Mouse (Mus musculus): Measurements from ENCODE around the gene Lamb3. TPM values are rescaled to one million over a fixed set of nuclear protein-coding genes. Genes with fewer than 3 reads are reported as not detected.
A peak's percentile ranks its signal among the peaks of the same experiment; 100 is the strongest.

Lamb3 gene
- polyA plus RNA-seq, 1 experiment from 2014 or later = 34.9 TPM

- H3K27me3 ChIP-seq (ENCODE audit: control insufficient read depth, insufficient read depth, low read length) = no peaks in the 10 kb centered on the region
- 45% methylated on average over 2 of the region's 2 CpGs for WGBS
- ATAC-seq (ENCODE audit: low FRiP score, low TSS enrichment) (peak; percentile 57; the same call in 1 of the 2 replicates), DNase-seq (ENCODE audit: low spot score) (peak; percentile 61)
- H3K4me1 ChIP-seq (replicated peaks; ENCODE audit: control insufficient read depth, insufficient read depth) = no peaks in the 10 kb centered on the region
- TF ChIP-seq CTCF (IDR thresholded peaks at IDR 0.05; ENCODE audit: low read depth) (peak; percentile 91), EP300 (optimal IDR thresholded peaks at IDR 0.05) (no peak)
- H3K4me3 ChIP-seq (ENCODE audit: low read depth, low read length) = no peak overlapping the region
- H3K4me2 ChIP-seq (replicated peaks; ENCODE audit: low read depth) = no peak overlapping the region
- H3K9ac ChIP-seq (ENCODE audit: low read length) = no peak overlapping the region
- no peak overlapping the region for H3K27ac ChIP-seq (replicated peaks)
- no peaks in the 10 kb centered on the region for H3K9me3 ChIP-seq (ENCODE audit: control insufficient read depth, low read length)
- no peaks in the 10 kb centered on the region for H3K36me3 ChIP-seq (ENCODE audit: control insufficient read depth, insufficient read depth, low read length)
Measured at GRCm38 (mm10) chr1:193208178-193208577, 679 bp downstream of the Lamb3 start.

GRCm38 (mm10) chr1:193211371-193211770 lies 3.9 kb downstream of the Lamb3 start:
- H3K27ac ChIP-seq (replicated peaks) = no peak overlapping the region
- no peak overlapping the region for H3K4me2 ChIP-seq (replicated peaks; ENCODE audit: low read depth)
- TF ChIP-seq EP300 (optimal IDR thresholded peaks at IDR 0.05) = no peak
- TF ChIP-seq CTCF (IDR thresholded peaks at IDR 0.05; ENCODE audit: low read depth) = no peak
- DNase-seq (ENCODE audit: low spot score) (no peak), ATAC-seq (ENCODE audit: low FRiP score, low TSS enrichment) (no peak)
- H3K9me3 ChIP-seq (ENCODE audit: control insufficient read depth, low read length) = no peaks in the 10 kb centered on the region
- H3K4me1 ChIP-seq (replicated peaks; ENCODE audit: control insufficient read depth, insufficient read depth) = no peaks in the 10 kb centered on the region
- no peak overlapping the region for H3K4me3 ChIP-seq (ENCODE audit: low read depth, low read length)
- no peaks in the 10 kb centered on the region for H3K36me3 ChIP-seq (ENCODE audit: control insufficient read depth, insufficient read depth, low read length)
- H3K27me3 ChIP-seq (ENCODE audit: control insufficient read depth, insufficient read depth, low read length) = no peaks in the 10 kb centered on the region
- H3K9ac ChIP-seq (ENCODE audit: low read length) = no peak overlapping the region
- WGBS = 75% methylated on average over 5 of the region's 5 CpGs

GRCm38 (mm10) chr1:193214053-193214452 lies 6.6 kb downstream of the Lamb3 start:
- WGBS = 61% methylated on average over 5 of the region's 5 CpGs
- Histone ChIP-seq H3K4me1 (replicated peaks; ENCODE audit: control insufficient read depth, insufficient read depth) (no peaks in the 10 kb centered on the region), H3K4me3 (ENCODE audit: low read depth, low read length) (no peak overlapping the region), H3K27ac (replicated peaks) (no peak overlapping the region), H3K9ac (ENCODE audit: low read length) (no peak overlapping the region), H3K36me3 (ENCODE audit: control insufficient read depth, insufficient read depth, low read length) (no peaks in the 10 kb centered on the region), H3K27me3 (ENCODE audit: control insufficient read depth, insufficient read depth, low read length) (no peaks in the 10 kb centered on the region), H3K9me3 (ENCODE audit: control insufficient read depth, low read length) (no peaks in the 10 kb centered on the region), H3K4me2 (replicated peaks; ENCODE audit: low read depth) (no peak overlapping the region)
- TF ChIP-seq EP300 (optimal IDR thresholded peaks at IDR 0.05) (no peak), CTCF (IDR thresholded peaks at IDR 0.05; ENCODE audit: low read depth) (no peak)
- ATAC-seq (ENCODE audit: low FRiP score, low TSS enrichment) (no peak), DNase-seq (ENCODE audit: low spot score) (no peak)

- no peak for TF ChIP-seq CTCF (IDR thresholded peaks at IDR 0.05; ENCODE audit: low read depth)
- TF ChIP-seq EP300 (optimal IDR thresholded peaks at IDR 0.05) = no peak
- no peak overlapping the region for H3K4me3 ChIP-seq (ENCODE audit: low read depth, low read length)
- H3K9ac ChIP-seq (ENCODE audit: low read length) = no peak overlapping the region
- H3K9me3 ChIP-seq (ENCODE audit: control insufficient read depth, low read length) = no peaks in the 10 kb centered on the region
- no peak overlapping the region for H3K4me2 ChIP-seq (replicated peaks; ENCODE audit: low read depth)
- no peaks in the 10 kb centered on the region for H3K27me3 ChIP-seq (ENCODE audit: control insufficient read depth, insufficient read depth, low read length)
- no peaks in the 10 kb centered on the region for H3K36me3 ChIP-seq (ENCODE audit: control insufficient read depth, insufficient read depth, low read length)
- WGBS = 76% methylated on average over 3 of the region's 3 CpGs
- H3K4me1 ChIP-seq (replicated peaks; ENCODE audit: control insufficient read depth, insufficient read depth) = no peaks in the 10 kb centered on the region
- ATAC-seq (ENCODE audit: low FRiP score, low TSS enrichment) (no peak), DNase-seq (ENCODE audit: low spot score) (no peak)
- no peak overlapping the region for H3K27ac ChIP-seq (replicated peaks)
Measured at GRCm38 (mm10) chr1:193216000-193216399, 8.5 kb downstream of the Lamb3 start.

GRCm38 (mm10) chr1:193220408-193220807 lies 12.9 kb downstream of the Lamb3 start:
- H3K4me2 ChIP-seq (replicated peaks; ENCODE audit: low read depth) = no peak overlapping the region
- no peak overlapping the region for H3K4me3 ChIP-seq (ENCODE audit: low read depth, low read length)
- H3K4me1 ChIP-seq (replicated peaks; ENCODE audit: control insufficient read depth, insufficient read depth) = no peaks in the 10 kb centered on the region
- no peak overlapping the region for H3K27ac ChIP-seq (replicated peaks)
- H3K36me3 ChIP-seq (ENCODE audit: control insufficient read depth, insufficient read depth, low read length) = no peaks in the 10 kb centered on the region
- TF ChIP-seq EP300 (optimal IDR thresholded peaks at IDR 0.05) (no peak), CTCF (IDR thresholded peaks at IDR 0.05; ENCODE audit: low read depth) (no peak)
- H3K9ac ChIP-seq (ENCODE audit: low read length) = no peak overlapping the region
- ATAC-seq (ENCODE audit: low FRiP score, low TSS enrichment) (no peak), DNase-seq (ENCODE audit: low spot score) (no peak)
- no peaks in the 10 kb centered on the region for H3K9me3 ChIP-seq (ENCODE audit: control insufficient read depth, low read length)
- no peaks in the 10 kb centered on the region for H3K27me3 ChIP-seq (ENCODE audit: control insufficient read depth, insufficient read depth, low read length)
- WGBS = 67% methylated on average over 5 of the region's 5 CpGs

GRCm38 (mm10) chr1:193225531-193225930 lies 18.0 kb downstream of the Lamb3 start:
- H3K4me2 ChIP-seq (replicated peaks; ENCODE audit: low read depth) = no peak overlapping the region
- H3K4me3 ChIP-seq (ENCODE audit: low read depth, low read length) = no peak overlapping the region
- 27% methylated on average over 3 of the region's 3 CpGs for WGBS
- no peak overlapping the region for H3K9ac ChIP-seq (ENCODE audit: low read length)
- no peaks in the 10 kb centered on the region for H3K36me3 ChIP-seq (ENCODE audit: control insufficient read depth, insufficient read depth, low read length)
- DNase-seq (ENCODE audit: low spot score) (no peak), ATAC-seq (ENCODE audit: low FRiP score, low TSS enrichment) (no peak)
- H3K4me1 ChIP-seq (replicated peaks; ENCODE audit: control insufficient read depth, insufficient read depth) = no peaks in the 10 kb centered on the region
- H3K27me3 ChIP-seq (ENCODE audit: control insufficient read depth, insufficient read depth, low read length) = no peaks in the 10 kb centered on the region
- no peak overlapping the region for H3K27ac ChIP-seq (replicated peaks)
- no peaks in the 10 kb centered on the region for H3K9me3 ChIP-seq (ENCODE audit: control insufficient read depth, low read length)
- no peak for TF ChIP-seq EP300 (optimal IDR thresholded peaks at IDR 0.05)
